Mouse (Mus musculus) forebrain, embryonic 16.5 days (tissue): ENCODE data around the gene BC025920. TPM values are rescaled to one million over a fixed set of nuclear protein-coding genes. Genes with fewer than 3 reads are reported as not detected.
"Not testable (repeated sequence)": the region's sequence is repeated elsewhere in the genome, so short reads cannot be mapped to it uniquely, and the experiment has no call there.

ENCODE experiments used
- ATAC-seq: fragments of 200-750 bp; cut with Nextera tagmentation; 2 replicates; pipeline ENCODE4 v1.8.0; 2017; ENCODE audit warnings: mild to moderate bottlenecking, moderate library complexity
- H3K27ac ChIP-seq: fragments of 300-500 bp; sonication (generic); 2 replicates; pipeline ENCODE4 v1.5.1; 2014; ENCODE audit warnings: low read length, control low read depth
- H3K27me3 ChIP-seq: fragments of 300-500 bp; sonication (generic); replicated peaks from 2 replicates; pipeline ENCODE4 v1.6.1; 2014; ENCODE audit warnings: low read length; ENCODE audit not compliant: control insufficient read depth, insufficient read depth
- H3K36me3 ChIP-seq: fragments of 300-500 bp; sonication (generic); 2 replicates; pipeline ENCODE4 v1.6.1; 2014; ENCODE audit not compliant: control insufficient read depth, insufficient read depth
- H3K4me1 ChIP-seq: fragments of 300-500 bp; sonication (generic); replicated peaks from 2 replicates; pipeline ENCODE4 v1.6.1; 2014; ENCODE audit warnings: low read length; ENCODE audit not compliant: control insufficient read depth, insufficient read depth
- H3K4me2 ChIP-seq: fragments of 300-500 bp; sonication (generic); 2 replicates; pipeline ENCODE4 v1.6.1; 2014; ENCODE audit warnings: mild to moderate bottlenecking, low read length, control low read depth
- H3K4me3 ChIP-seq: fragments of 300-500 bp; sonication (generic); replicated peaks from 2 replicates; pipeline ENCODE4 v1.5.1; 2014; ENCODE audit warnings: mild to moderate bottlenecking, low read length, control low read depth
- H3K9ac ChIP-seq: fragments of 300-500 bp; sonication (generic); replicated peaks from 2 replicates; pipeline ENCODE4 v1.6.1; 2014; ENCODE audit warnings: low read depth, low read length, control low read depth
- H3K9me3 ChIP-seq: fragments of 300-500 bp; sonication (generic); 2 replicates; pipeline ENCODE4 v1.6.1; 2016; ENCODE audit warnings: low read length; ENCODE audit not compliant: control insufficient read depth
- WGBS: fragments of 180-500 bp; shearing (Covaris S2); extraction: QIAGEN DNeasy Blood & Tissue Kit; methylation state at CpG from one replicate; pipeline ENCODE4 v1.1.7; 2014; 5-methylcytosine and 5-hydroxymethylcytosine counted together
- polyA plus RNA-seq: library from polyadenylated mRNA; unstranded; fragments of >200 nt; fragmentation: Nextera tagmentation; extraction: Ambion mirVana; gene quantifications from 2 replicates; pipeline ENCODE4 v1.2.1, GENCODE M21; 2015

The BC025920 gene
- polyA plus RNA-seq, 1 experiment from 2014 or later = 2.7 TPM

DNA sequence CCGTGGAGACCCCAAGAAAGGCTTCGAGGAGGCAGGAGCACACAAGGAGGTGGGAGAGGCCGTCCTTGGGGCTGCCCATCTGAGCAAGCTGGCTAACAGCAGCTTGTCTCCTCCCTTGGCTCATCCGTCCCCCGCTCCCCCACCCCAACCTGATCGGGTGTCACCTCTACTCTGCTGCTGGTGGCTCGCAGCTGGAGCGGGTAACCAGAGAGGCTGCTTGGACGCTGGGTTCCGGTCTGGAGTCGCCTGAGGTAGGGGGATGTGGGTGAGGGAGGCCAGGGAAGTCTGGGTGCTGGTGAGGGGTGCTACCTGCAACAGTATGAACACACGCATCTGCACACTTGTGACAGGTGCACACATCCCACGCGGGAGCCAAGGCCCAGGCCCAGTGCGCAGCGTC is 22.3 kb downstream of the BC025920 start, which contains the start of gene Ankrd24:
Ankrd24 (plus strand) TSS at position 151 of the 400 bp plus-strand sequence.
- H3K4me2 ChIP-seq = peak within 1 kb of the TSS; percentile 91
- peak within 1 kb of the TSS; percentile 88 for H3K4me3 ChIP-seq
- no peaks in the 10 kb centered on the region for H3K27me3 ChIP-seq
- H3K9ac ChIP-seq = peak within 1 kb of the TSS; percentile 89
- peak within 1 kb of the TSS; percentile 91 for H3K27ac ChIP-seq
- ATAC-seq = peak; percentile 0; the same call in 1 of the 2 replicates
- peaks cover 19% of the 10 kb centered on the region for H3K4me1 ChIP-seq
- peaks cover 4% of the 10 kb centered on the region; the same call in 1 of the 2 replicates for H3K36me3 ChIP-seq
- H3K9me3 ChIP-seq = no peaks in the 10 kb centered on the region
- 88% methylated on average over 16 of the region's 16 CpGs for WGBS

DNA sequence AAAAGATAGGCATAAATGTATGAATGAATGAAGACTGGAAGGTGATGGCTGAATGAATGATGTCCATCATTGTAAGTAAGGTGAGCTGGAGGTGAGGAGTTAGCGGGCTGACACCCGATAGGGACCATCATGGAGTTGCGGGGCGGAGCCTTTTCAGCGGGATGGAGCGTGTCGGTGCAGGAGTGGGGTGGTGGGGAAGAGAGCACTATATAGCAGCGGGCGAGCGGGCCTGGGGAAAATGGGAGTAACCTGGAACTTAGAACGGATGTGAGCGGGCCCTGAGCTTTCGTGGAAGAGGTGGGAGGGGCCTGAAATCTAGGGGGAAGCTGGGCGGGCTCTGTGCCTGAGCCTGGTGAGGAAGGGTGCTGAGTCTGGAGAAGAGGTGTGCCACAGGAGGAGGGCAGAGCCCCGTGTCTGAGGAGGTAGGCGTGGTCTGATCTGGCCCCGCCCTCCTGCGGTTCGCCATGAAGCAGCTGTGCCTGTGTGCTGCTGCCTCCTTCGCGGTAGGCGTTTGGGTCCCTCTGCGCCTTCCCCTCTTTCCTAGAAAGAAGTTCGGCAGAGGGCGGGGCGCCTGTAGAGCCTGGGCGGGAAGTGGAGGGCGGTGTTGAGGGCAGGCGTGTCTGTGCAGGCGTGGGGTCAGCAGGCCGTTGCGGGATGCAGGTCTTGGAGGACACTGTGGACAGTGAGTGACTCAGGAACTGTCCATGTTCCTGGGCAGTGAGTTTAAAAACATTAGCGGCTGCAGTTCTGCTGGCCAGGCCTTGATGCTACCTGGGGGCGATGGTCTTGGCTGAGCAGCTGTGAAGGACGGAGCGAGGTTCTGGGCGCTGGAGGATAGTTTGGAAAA is 27.4 kb downstream of the BC025920 start:
- no peaks in the 10 kb centered on the region for H3K36me3 ChIP-seq
- peak overlapping the region; percentile 60 for H3K4me2 ChIP-seq
- H3K9me3 ChIP-seq = no peaks in the 10 kb centered on the region
- 3% methylated on average over 37 of the region's 37 CpGs for WGBS
- peak; percentile 90 for ATAC-seq
- H3K4me1 ChIP-seq = peaks cover 6% of the 10 kb centered on the region; the same call in 1 of the 2 replicates
- H3K4me3 ChIP-seq = peak overlapping the region; percentile 44
- peak overlapping the region; percentile 56 for H3K9ac ChIP-seq
- H3K27me3 ChIP-seq = no peaks in the 10 kb centered on the region
- no peak overlapping the region for H3K27ac ChIP-seq

GRCm38 (mm10) chr10:81636338-81636737 is 30.3 kb downstream of the BC025920 start:
- no peaks in the 10 kb centered on the region for H3K9me3 ChIP-seq
- no peak for ATAC-seq
- 12% methylated on average over 8 of the region's 8 CpGs for WGBS
- no peak overlapping the region for H3K4me3 ChIP-seq
- no peak overlapping the region for H3K4me2 ChIP-seq
- peaks cover 8% of the 10 kb centered on the region for H3K4me1 ChIP-seq
- no peaks in the 10 kb centered on the region for H3K27me3 ChIP-seq
- H3K27ac ChIP-seq = no peak overlapping the region
- H3K9ac ChIP-seq = no peak overlapping the region
- no peaks in the 10 kb centered on the region for H3K36me3 ChIP-seq

DNA sequence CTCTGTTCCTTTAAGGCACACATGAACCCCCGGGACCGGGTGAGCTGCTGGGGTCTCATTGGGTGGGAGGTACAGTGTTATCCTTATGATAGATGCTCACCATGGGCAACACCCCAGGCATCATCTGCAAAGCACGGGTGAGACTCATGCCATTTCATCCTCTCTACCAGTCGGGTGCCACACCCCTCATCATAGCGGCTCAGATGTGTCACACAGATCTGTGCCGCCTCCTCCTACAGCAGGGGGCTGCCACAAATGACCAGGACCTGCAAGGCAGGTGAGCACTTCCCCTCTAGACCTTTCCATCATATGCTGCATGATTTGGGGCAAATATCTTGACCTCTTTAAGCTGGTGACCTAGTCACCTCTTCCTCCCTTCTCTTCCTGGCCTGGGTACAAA is 32.0 kb downstream of the BC025920 start:
- H3K9me3 ChIP-seq = no peaks in the 10 kb centered on the region
- H3K9ac ChIP-seq = no peak overlapping the region
- 80% methylated on average over 6 of the region's 6 CpGs for WGBS
- no peak overlapping the region for H3K27ac ChIP-seq
- H3K27me3 ChIP-seq = no peaks in the 10 kb centered on the region
- H3K4me2 ChIP-seq = no peak overlapping the region
- no peaks in the 10 kb centered on the region for H3K36me3 ChIP-seq
- H3K4me1 ChIP-seq = peaks cover 26% of the 10 kb centered on the region
- ATAC-seq = no peak
- H3K4me3 ChIP-seq = no peak overlapping the region

DNA sequence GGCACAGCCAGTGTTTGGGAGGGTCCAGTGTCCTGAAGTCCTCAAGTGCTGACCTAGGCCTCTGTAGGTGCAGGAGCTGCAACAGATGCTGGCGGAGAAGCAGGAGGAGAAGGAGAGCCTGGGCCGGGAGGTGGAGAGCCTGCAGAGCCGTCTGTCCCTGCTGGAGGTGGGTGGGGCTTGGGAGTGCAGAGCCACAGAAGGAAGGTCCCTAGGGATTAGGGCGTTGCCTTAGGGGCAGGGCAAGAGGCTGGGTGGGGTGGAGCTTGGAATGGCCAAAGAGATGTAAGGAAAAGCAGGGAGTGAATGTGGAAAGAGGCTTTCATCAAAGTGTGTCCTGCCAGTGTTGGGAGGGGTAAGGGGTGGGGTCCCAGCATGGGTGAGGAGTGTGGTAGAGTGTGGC is 34.8 kb downstream of the BC025920 start:
- not testable (repeated sequence) for H3K27me3 ChIP-seq, H3K9me3 ChIP-seq, H3K27ac ChIP-seq, H3K9ac ChIP-seq, H3K4me3 ChIP-seq, ATAC-seq, H3K36me3 ChIP-seq, H3K4me2 ChIP-seq
- 27% methylated on average over 3 of the region's 4 CpGs for WGBS
- H3K4me1 ChIP-seq = peaks cover 25% of the 10 kb centered on the region

DNA sequence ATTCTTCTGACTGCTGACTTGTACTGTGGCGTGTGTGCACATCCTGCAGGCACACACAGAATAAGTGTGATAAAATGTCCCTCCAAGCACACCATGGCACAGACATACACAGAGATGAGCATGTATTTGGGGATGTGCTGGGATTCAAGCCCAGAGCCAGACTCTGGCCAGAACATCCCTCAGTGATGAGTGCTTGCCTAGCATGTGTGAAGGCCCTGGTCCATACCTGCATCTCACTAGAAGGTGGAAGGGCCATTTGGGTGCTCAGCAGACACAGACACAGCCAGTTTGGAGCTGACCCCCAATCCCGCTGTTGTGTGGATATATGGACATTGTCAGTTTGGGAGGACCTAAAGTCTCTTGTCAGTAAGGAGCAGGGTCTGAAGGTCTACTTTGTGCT is 35.5 kb downstream of the BC025920 start:
- 93% methylated on average over 2 of the region's 2 CpGs for WGBS
- Histone ChIP-seq H3K27ac (no peak overlapping the region), H3K4me2 (no peak overlapping the region), H3K36me3 (no peaks in the 10 kb centered on the region), H3K9ac (0 out of 2 replicates have a peak overlapping the region, but pooled peaks have one; percentile 2), H3K4me1 (peaks cover 25% of the 10 kb centered on the region), H3K27me3 (no peaks in the 10 kb centered on the region), H3K9me3 (no peaks in the 10 kb centered on the region), H3K4me3 (no peak overlapping the region)
- ATAC-seq = no peak

DNA sequence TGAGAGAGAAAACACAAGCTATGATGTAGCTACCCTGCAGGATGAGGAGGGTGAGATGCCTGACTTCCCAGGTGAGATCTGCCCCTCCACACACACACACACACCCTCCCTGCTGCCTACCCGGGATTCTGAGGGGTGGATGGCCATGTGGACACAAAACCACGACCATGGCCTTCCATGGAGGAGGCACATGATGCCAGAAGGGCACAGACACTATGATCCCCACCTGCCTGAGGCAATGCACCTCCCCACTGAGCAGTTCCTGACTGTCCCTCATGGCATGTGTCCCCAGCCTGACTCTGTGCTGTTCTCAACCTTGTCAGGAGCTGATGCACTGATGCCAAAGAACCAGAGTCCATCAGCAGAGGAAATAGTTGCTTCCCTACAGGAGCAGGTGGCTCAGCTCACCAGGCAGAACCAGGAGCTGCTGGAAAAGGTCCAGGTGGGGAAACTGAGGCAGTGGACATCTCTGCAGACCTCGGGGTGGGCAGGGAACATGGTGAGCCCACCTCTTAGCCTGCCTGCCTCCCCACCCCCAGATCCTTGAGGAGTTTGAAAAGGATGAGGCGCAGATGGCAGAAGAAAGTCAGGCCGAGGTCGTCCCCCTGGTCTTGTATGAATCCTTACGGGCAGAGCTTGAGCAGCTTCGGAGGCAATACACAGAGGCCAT is 36.0 kb downstream of the BC025920 start:
- no peak for ATAC-seq
- WGBS = 83% methylated on average over 8 of the region's 8 CpGs
- H3K4me3 ChIP-seq = no peak overlapping the region; the same call in 1 of the 2 replicates

GRCm38 (mm10) chr10:81642648-81643448 is 36.8 kb downstream of the BC025920 start:
- WGBS = 18% methylated on average over 24 of the region's 24 CpGs
- no peak for ATAC-seq
- no peaks in the 10 kb centered on the region for H3K27me3 ChIP-seq

More for the DNA sequence above, 36.0 kb downstream of the BC025920 start:
- Histone ChIP-seq H3K27ac (no peak overlapping the region), H3K4me2 (peak overlapping the region; percentile 98; the same call in 1 of the 2 replicates), H3K36me3 (no peaks in the 10 kb centered on the region), H3K4me1 (peaks cover 25% of the 10 kb centered on the region), H3K27me3 (no peaks in the 10 kb centered on the region), H3K9ac (peak overlapping the region; percentile 6; the same call in 1 of the 2 replicates), H3K9me3 (no peaks in the 10 kb centered on the region)

More at GRCm38 (mm10) chr10:81642648-81643448, 36.8 kb downstream of the BC025920 start:
- Histone ChIP-seq H3K9me3 (no peaks in the 10 kb centered on the region), H3K4me2 (peak overlapping the region; percentile 98), H3K9ac (peak overlapping the region; percentile 99), H3K27ac (peak overlapping the region; percentile 94), H3K36me3 (no peaks in the 10 kb centered on the region), H3K4me1 (peaks cover 25% of the 10 kb centered on the region), H3K4me3 (peak overlapping the region; percentile 86)
